Mouse (Mus musculus) forebrain, embryonic 16.5 days (tissue): Measurements from ENCODE around the gene Mad2l2. TPM values are rescaled to one million over a fixed set of nuclear protein-coding genes. Genes with fewer than 3 reads are reported as not detected.

Experiments
- ATAC-seq: fragments of 200-750 bp; cut with Nextera tagmentation; 2 replicates; pipeline ENCODE4 v1.8.0; 2017; ENCODE audit warnings: mild to moderate bottlenecking, moderate library complexity
- H3K27ac ChIP-seq: fragments of 300-500 bp; sonication (generic); 2 replicates; pipeline ENCODE4 v1.5.1; 2014; ENCODE audit warnings: low read length, control low read depth
- H3K27me3 ChIP-seq: fragments of 300-500 bp; sonication (generic); replicated peaks from 2 replicates; pipeline ENCODE4 v1.6.1; 2014; ENCODE audit warnings: low read length; ENCODE audit not compliant: control insufficient read depth, insufficient read depth
- H3K36me3 ChIP-seq: fragments of 300-500 bp; sonication (generic); 2 replicates; pipeline ENCODE4 v1.6.1; 2014; ENCODE audit not compliant: control insufficient read depth, insufficient read depth
- H3K4me1 ChIP-seq: fragments of 300-500 bp; sonication (generic); replicated peaks from 2 replicates; pipeline ENCODE4 v1.6.1; 2014; ENCODE audit warnings: low read length; ENCODE audit not compliant: control insufficient read depth, insufficient read depth
- H3K4me2 ChIP-seq: fragments of 300-500 bp; sonication (generic); 2 replicates; pipeline ENCODE4 v1.6.1; 2014; ENCODE audit warnings: mild to moderate bottlenecking, low read length, control low read depth
- H3K4me3 ChIP-seq: fragments of 300-500 bp; sonication (generic); replicated peaks from 2 replicates; pipeline ENCODE4 v1.5.1; 2014; ENCODE audit warnings: mild to moderate bottlenecking, low read length, control low read depth
- H3K9ac ChIP-seq: fragments of 300-500 bp; sonication (generic); replicated peaks from 2 replicates; pipeline ENCODE4 v1.6.1; 2014; ENCODE audit warnings: low read depth, low read length, control low read depth
- H3K9me3 ChIP-seq: fragments of 300-500 bp; sonication (generic); 2 replicates; pipeline ENCODE4 v1.6.1; 2016; ENCODE audit warnings: low read length; ENCODE audit not compliant: control insufficient read depth
- WGBS: fragments of 180-500 bp; shearing (Covaris S2); extraction: QIAGEN DNeasy Blood & Tissue Kit; methylation state at CpG from one replicate; pipeline ENCODE4 v1.1.7; 2014; 5-methylcytosine and 5-hydroxymethylcytosine counted together
- polyA plus RNA-seq: library from polyadenylated mRNA; unstranded; fragments of >200 nt; fragmentation: Nextera tagmentation; extraction: Ambion mirVana; gene quantifications from 2 replicates; pipeline ENCODE4 v1.2.1, GENCODE M21; 2015

Gene Mad2l2
- polyA plus RNA-seq, 1 experiment from 2014 or later: 127 TPM

GRCm38 (mm10) chr4:148150953-148151266 is 20.7 kb downstream of the Mad2l2 start:
- Histone ChIP-seq H3K9me3 (no peaks in the 10 kb centered on the region), H3K27me3 (no peaks in the 10 kb centered on the region), H3K4me2 (peak overlapping the region; percentile 98), H3K4me3 (peak overlapping the region; percentile 66), H3K27ac (no peak overlapping the region), H3K36me3 (peaks cover 8% of the 10 kb centered on the region), H3K9ac (peak overlapping the region; percentile 83; the same call in 1 of the 2 replicates), H3K4me1 (peaks cover 6% of the 10 kb centered on the region)
- no peak for ATAC-seq
- WGBS: 41% methylated on average over 3 of the region's 3 CpGs

- Histone ChIP-seq H3K9ac (peak within 1 kb of the TSS; percentile 83), H3K4me3 (peak within 1 kb of the TSS; percentile 66), H3K4me1 (peaks cover 6% of the 10 kb centered on the region), H3K27ac (peak within 1 kb of the TSS; percentile 85), H3K27me3 (no peaks in the 10 kb centered on the region), H3K36me3 (peaks cover 7% of the 10 kb centered on the region), H3K9me3 (no peaks in the 10 kb centered on the region), H3K4me2 (peak within 1 kb of the TSS; percentile 98)
- peak; percentile 91 for ATAC-seq
- WGBS: under 1% methylated on average over 64 of the region's 67 CpGs
Observed at GRCm38 (mm10) chr4:148151267-148152168, 21.3 kb downstream of the Mad2l2 start, which contains the start of gene Fbxo6. TSS of gene Fbxo6 (minus strand) at chr4:148152140.

- WGBS: 84% methylated on average over 5 of the region's 5 CpGs
- H3K9ac ChIP-seq: no peak overlapping the region
- H3K4me2 ChIP-seq: no peak overlapping the region
- H3K27me3 ChIP-seq: no peaks in the 10 kb centered on the region
- no peak for ATAC-seq
- H3K9me3 ChIP-seq: no peaks in the 10 kb centered on the region
- H3K4me3 ChIP-seq: no peak overlapping the region
- H3K4me1 ChIP-seq: peaks cover 6% of the 10 kb centered on the region
- H3K27ac ChIP-seq: no peak overlapping the region; the same call in 1 of the 2 replicates
- H3K36me3 ChIP-seq: peaks cover 8% of the 10 kb centered on the region
Observed at GRCm38 (mm10) chr4:148152547-148152946, 22.4 kb downstream of the Mad2l2 start.

- Histone ChIP-seq H3K9me3 (no peaks in the 10 kb centered on the region), H3K9ac (no peak overlapping the region), H3K27me3 (no peaks in the 10 kb centered on the region), H3K27ac (no peak overlapping the region), H3K36me3 (peaks cover 8% of the 10 kb centered on the region), H3K4me3 (no peak overlapping the region), H3K4me1 (peaks cover 16% of the 10 kb centered on the region), H3K4me2 (no peak overlapping the region)
- 92% methylated on average over 4 of the region's 4 CpGs for WGBS
- ATAC-seq: no peak
Observed at GRCm38 (mm10) chr4:148154006-148154405, 23.8 kb downstream of the Mad2l2 start.

DNA sequence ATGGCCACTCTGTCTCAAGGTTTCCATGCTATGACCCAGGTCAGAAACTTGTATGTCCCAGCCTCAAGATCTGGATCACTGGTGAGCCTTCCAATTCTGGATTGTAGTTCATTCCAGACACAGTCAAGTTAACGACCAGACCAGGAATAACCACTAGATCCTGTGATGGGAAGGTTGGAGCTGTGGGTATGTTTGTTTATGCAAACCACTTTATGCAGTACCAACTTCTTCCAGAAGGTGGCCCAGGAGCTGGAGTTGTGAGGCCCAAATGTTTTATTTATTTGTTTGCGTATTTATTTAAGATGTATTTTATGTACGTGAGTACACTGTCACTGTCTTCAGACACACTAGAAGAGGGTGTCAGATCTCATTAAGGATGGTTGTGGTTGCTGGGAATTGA is 24.8 kb downstream of the Mad2l2 start:
- H3K27ac ChIP-seq: no peak overlapping the region
- H3K4me1 ChIP-seq: peaks cover 16% of the 10 kb centered on the region
- H3K27me3 ChIP-seq: no peaks in the 10 kb centered on the region
- H3K4me2 ChIP-seq: no peak overlapping the region
- H3K4me3 ChIP-seq: no peak overlapping the region
- 44% methylated on average over 3 of the region's 3 CpGs for WGBS
- peaks cover 8% of the 10 kb centered on the region for H3K36me3 ChIP-seq
- no peaks in the 10 kb centered on the region for H3K9me3 ChIP-seq
- H3K9ac ChIP-seq: no peak overlapping the region
- ATAC-seq: no peak

DNA sequence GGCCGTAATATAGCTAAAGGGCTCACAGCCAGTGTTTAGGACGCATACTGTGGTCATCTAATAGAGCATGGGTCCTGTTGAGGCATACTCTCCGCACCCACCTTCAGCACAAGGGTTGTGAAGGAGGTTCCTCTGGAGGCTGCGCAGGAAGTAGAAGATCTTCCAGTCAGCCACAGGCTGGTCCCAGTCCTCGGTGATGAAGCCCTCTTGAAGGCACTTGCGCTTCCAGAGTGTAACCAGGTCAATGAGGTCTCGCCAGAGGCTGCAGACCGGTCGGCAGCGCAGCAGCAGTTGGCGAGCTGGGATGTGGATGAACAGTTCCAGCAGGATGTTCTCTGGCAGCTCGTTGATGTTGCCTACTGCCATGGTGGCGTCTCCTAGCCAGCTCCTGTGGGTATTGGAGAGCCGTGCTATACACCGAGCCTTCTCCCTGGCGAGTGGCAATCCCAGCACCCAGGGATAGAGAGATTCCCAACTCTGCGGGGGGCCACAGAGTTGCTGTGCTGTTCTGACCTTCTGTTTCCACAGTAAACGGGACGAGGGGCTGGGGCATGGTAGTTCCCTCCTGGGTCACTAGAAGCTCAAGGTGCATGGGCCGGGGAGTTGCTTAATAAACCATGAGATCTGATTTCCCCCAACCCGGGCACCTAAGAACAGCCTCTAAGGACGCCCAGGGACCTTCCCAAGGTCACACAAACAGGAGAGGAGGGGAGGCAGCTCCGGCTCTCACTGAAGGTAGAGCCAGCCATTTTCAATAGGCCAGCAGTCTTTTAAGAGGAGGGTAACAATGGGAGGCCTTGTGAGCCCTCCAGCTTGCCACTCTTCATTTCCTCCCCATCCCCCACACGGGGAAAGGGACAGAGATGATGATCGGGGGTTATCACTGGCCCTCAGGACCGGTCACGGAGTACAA is 28.5 kb downstream of the Mad2l2 start:
- H3K4me3 ChIP-seq: peak overlapping the region; percentile 73
- WGBS: 21% methylated on average over 27 of the region's 27 CpGs
- peak overlapping the region; percentile 62 for H3K4me2 ChIP-seq
- peaks cover 14% of the 10 kb centered on the region for H3K4me1 ChIP-seq
- no peaks in the 10 kb centered on the region for H3K9me3 ChIP-seq
- ATAC-seq: peak; percentile 8
- H3K9ac ChIP-seq: peak overlapping the region; percentile 77
- H3K27me3 ChIP-seq: peaks cover 15% of the 10 kb centered on the region
- peaks cover 8% of the 10 kb centered on the region for H3K36me3 ChIP-seq
- H3K27ac ChIP-seq: peak overlapping the region; percentile 70

GRCm38 (mm10) chr4:148159544-148160435 is 29.6 kb downstream of the Mad2l2 start:
- ATAC-seq: peak; percentile 86
- Histone ChIP-seq H3K27ac (peak overlapping the region; percentile 70), H3K9me3 (no peaks in the 10 kb centered on the region), H3K9ac (peak overlapping the region; percentile 77), H3K4me1 (peaks cover 23% of the 10 kb centered on the region), H3K4me3 (peak overlapping the region; percentile 73), H3K36me3 (peaks cover 8% of the 10 kb centered on the region), H3K27me3 (peaks cover 23% of the 10 kb centered on the region), H3K4me2 (peak overlapping the region; percentile 62)
- WGBS: under 1% methylated on average over 47 of the region's 55 CpGs

- peak; percentile 70 for ATAC-seq
- Histone ChIP-seq H3K4me3 (peak within 1 kb of the TSS; percentile 73), H3K4me1 (peaks cover 26% of the 10 kb centered on the region)
Observed at GRCm38 (mm10) chr4:148160436-148161390, 30.5 kb downstream of the Mad2l2 start, which contains the start of the genes Fbxo44 and Fbxo2. TSS of gene Fbxo44 (minus strand) at chr4:148160482. TSS of gene Fbxo2 (plus strand) at chr4:148160621.

More at GRCm38 (mm10) chr4:148160436-148161390, 30.5 kb downstream of the Mad2l2 start, which contains the start of the genes Fbxo44 and Fbxo2:
- under 1% methylated on average over 43 of the region's 43 CpGs for WGBS
- Histone ChIP-seq H3K9me3 (no peaks in the 10 kb centered on the region), H3K4me2 (peak within 1 kb of the TSS; percentile 62), H3K27me3 (peaks cover 31% of the 10 kb centered on the region), H3K36me3 (peaks cover 4% of the 10 kb centered on the region), H3K27ac (peak within 1 kb of the TSS; percentile 70), H3K9ac (peak within 1 kb of the TSS; percentile 77)
